Mouse (Mus musculus): ENCODE results near the gene Cstad.

DNA sequence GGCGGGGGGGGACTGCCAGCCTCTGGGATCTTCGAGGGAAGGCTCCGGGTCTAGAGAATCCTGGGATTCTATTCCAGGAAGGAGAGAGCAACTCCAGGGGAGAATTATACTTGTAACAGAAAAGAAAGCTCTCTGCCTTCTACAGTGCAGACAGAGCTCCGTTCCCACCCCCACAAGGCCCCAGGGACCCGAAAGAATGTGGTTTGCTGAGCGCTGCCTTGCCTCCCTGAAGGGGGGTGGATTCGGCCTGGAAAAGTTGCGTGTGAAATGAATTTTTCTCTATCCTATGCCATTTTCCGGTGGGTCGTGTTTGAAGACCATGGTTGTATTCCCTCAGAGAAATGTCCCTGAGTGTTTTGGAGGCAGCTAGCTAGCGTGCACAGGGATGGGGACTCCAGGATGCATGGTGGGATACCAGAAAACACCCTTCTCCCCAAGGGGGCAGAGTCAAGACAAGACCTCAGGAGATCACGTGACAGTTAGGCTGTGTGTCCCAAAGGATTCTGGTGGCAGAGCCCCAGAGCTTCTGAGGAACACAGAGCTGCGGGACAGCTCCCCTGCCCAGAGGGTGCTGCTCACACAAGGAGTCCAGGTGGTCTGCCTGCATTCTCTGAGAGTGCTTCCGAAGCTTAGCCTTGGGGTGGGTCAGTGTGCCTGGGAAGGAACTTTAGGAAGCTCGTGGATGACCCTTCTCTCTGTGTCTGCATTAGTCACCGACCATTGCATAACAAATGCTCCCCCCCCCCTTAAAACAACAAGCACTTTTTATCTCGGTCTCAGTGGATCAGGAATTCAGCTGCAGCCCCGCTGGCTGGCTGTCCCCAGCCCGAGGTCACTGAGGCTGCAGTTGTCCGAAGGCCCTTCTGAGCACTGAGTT is 6.4 kb downstream of the Cstad start:
- TF ChIP-seq CTCF (IDR thresholded peaks at IDR 0.05; ENCODE audit: control insufficient read depth, insufficient read depth, low read length) (no peak), POLR2A (IDR thresholded peaks at IDR 0.05; ENCODE audit: borderline replicate concordance, control insufficient read depth, low read depth, low read length) (no peak)

Measured in bone marrow, adult 2 months (tissue).